Mouse (Mus musculus) liver, embryonic 11.5 days (tissue): ENCODE data around the gene Etl4. TPM values are rescaled to one million over a fixed set of nuclear protein-coding genes. Genes with fewer than 3 reads are reported as not detected.

Experiments used
- ATAC-seq: fragments of 200-750 bp; cut with Nextera tagmentation; replicated peaks from 2 replicates; pipeline ENCODE4 v1.8.0; 2017; ENCODE audit warnings: moderate number of reproducible peaks, mild to moderate bottlenecking, moderate TSS enrichment, moderate library complexity; ENCODE audit not compliant: low FRiP score
- DNase-seq: peaks from one replicate; pipeline ENCODE4 v3.0.0-alpha.2; 2017; ENCODE audit warnings: low spot score
- H3K27ac ChIP-seq: fragments of 300-500 bp; sonication (generic); 2 replicates; pipeline ENCODE4 v1.5.1; 2014; ENCODE audit warnings: mild to moderate bottlenecking, low read depth, low read length, control low read depth
- H3K27me3 ChIP-seq: fragments of 300-500 bp; sonication (generic); replicated peaks from 2 replicates; pipeline ENCODE4 v1.6.1; 2014; ENCODE audit warnings: low read length, mixed read lengths; ENCODE audit not compliant: control insufficient read depth, insufficient read depth
- H3K36me3 ChIP-seq: fragments of 300-500 bp; sonication (generic); 2 replicates; pipeline ENCODE4 v1.6.1; 2014; ENCODE audit warnings: mild to moderate bottlenecking, low read length, moderate library complexity, mixed read lengths; ENCODE audit not compliant: control insufficient read depth, insufficient read depth
- H3K4me1 ChIP-seq: fragments of 300-500 bp; sonication (generic); replicated peaks from 2 replicates; pipeline ENCODE4 v1.6.1; 2014; ENCODE audit warnings: low read length, mixed read lengths; ENCODE audit not compliant: control insufficient read depth, insufficient read depth
- H3K4me2 ChIP-seq: fragments of 300-500 bp; sonication (generic); 2 replicates; pipeline ENCODE4 v1.6.1; 2014; ENCODE audit warnings: mild to moderate bottlenecking, control low read depth, moderate library complexity
- H3K4me3 ChIP-seq: fragments of 300-500 bp; sonication (generic); 2 replicates; pipeline ENCODE4 v1.5.1; 2014; ENCODE audit warnings: low read depth, low read length, control low read depth
- H3K9ac ChIP-seq: fragments of 300-500 bp; sonication (generic); 2 replicates; pipeline ENCODE4 v1.6.1; 2014; ENCODE audit warnings: low read depth, low read length, control low read depth
- H3K9me3 ChIP-seq: fragments of 300-500 bp; sonication (generic); 2 replicates; pipeline ENCODE4 v1.6.1; 2016; ENCODE audit warnings: low read length, inconsistent platforms, mixed read lengths; ENCODE audit not compliant: control insufficient read depth
- WGBS: fragments of 180-500 bp; shearing (Covaris S2); extraction: QIAGEN DNeasy Blood & Tissue Kit; methylation state at CpG from one replicate; pipeline ENCODE4 v1.1.7; 2014; 5-methylcytosine and 5-hydroxymethylcytosine counted together
- polyA plus RNA-seq: library from polyadenylated mRNA; unstranded; fragments of >200 nt; fragmentation: Nextera tagmentation; extraction: Ambion mirVana; gene quantifications from 2 replicates; pipeline ENCODE4 v1.2.1, GENCODE M21; 2014

Gene Etl4
- polyA plus RNA-seq, 1 experiment from 2014 or later, result 17.9 TPM

GRCm38 (mm10) chr2:20496219-20496800 lies 586.7 kb downstream of the Etl4 start:
- no peak overlapping the region for H3K4me2 ChIP-seq
- H3K4me1 ChIP-seq, result no peaks in the 10 kb centered on the region
- H3K4me3 ChIP-seq, result no peak overlapping the region
- DNase-seq (no peak), ATAC-seq (no peak)
- H3K36me3 ChIP-seq, result no peaks in the 10 kb centered on the region
- H3K27me3 ChIP-seq, result no peaks in the 10 kb centered on the region
- H3K9ac ChIP-seq, result no peak overlapping the region
- 62% methylated on average over 8 of the region's 8 CpGs for WGBS
- no peak overlapping the region for H3K27ac ChIP-seq
- no peaks in the 10 kb centered on the region for H3K9me3 ChIP-seq

DNA sequence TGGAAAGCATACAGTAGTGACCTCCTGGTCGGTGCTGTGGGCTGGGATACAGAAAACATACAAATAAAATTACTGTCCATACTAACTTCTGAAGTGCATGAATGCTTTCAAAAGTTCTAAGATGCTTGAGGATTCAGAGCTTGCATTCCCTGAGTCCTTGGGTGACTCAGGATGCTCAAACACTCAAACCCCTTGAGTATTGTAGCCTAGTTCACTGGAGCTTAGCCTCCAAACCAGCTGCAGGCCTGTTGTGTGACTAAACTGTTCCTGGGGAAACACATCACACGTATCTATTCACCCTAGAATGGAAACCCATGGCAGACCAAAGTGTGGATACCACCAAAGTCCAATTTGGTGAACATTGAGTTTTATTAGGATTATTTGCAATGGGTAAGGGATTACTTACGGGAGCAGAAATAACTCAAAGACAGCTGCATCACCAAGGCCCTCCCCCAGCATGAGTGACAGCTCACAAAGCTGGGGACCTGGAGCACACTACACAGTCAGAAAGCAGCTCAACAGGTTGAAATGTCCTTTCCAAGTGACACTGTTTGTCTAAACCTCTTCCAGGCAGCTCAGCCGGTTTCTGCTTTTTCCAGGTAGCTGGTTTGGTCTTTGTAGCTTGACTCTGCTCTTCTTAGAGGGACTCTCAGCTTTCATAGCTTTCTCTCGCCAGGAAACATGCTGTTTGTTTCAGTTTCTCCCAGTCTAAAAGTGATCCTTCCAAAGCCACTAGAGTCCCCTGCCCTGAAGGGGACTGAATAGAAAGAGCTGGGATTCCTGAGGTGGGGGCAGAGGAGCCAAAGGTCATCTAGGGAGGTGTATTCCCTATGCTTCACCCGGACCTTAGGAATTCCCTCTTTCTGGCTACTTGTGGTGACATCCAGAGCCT lies 598.5 kb downstream of the Etl4 start:
- DNase-seq (no peak), ATAC-seq (no peak)
- no peaks in the 10 kb centered on the region for H3K9me3 ChIP-seq
- no peaks in the 10 kb centered on the region for H3K27me3 ChIP-seq
- H3K4me3 ChIP-seq, result no peak overlapping the region
- 57% methylated on average over 6 of the region's 6 CpGs for WGBS
- no peak overlapping the region for H3K4me2 ChIP-seq
- H3K4me1 ChIP-seq, result no peaks in the 10 kb centered on the region
- no peak overlapping the region for H3K27ac ChIP-seq
- no peak overlapping the region for H3K9ac ChIP-seq
- no peaks in the 10 kb centered on the region for H3K36me3 ChIP-seq

DNA sequence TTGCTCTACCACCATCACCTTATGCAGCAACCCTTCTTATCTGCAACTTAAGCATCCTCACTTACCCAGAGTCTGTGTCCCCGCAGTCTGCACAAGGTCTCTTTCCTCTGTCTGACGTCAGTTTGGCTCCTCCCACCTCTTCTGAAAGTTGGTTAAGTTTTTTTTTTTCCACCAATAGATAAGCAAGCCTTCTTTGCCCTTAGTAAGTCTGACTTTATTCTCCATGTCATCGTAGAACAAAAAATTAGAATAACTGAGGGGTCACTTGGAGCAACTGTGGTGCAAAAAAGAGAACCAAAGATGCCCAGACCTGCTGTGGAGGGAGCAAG lies 599.1 kb downstream of the Etl4 start:
- no peak overlapping the region for H3K4me2 ChIP-seq
- WGBS, result 54% methylated on average over 3 of the region's 3 CpGs
- H3K4me1 ChIP-seq, result no peaks in the 10 kb centered on the region
- no peak for DNase-seq
- no peak overlapping the region for H3K9ac ChIP-seq
- no peaks in the 10 kb centered on the region for H3K9me3 ChIP-seq
- no peaks in the 10 kb centered on the region for H3K36me3 ChIP-seq
- no peak overlapping the region for H3K27ac ChIP-seq
- no peak for ATAC-seq
- no peaks in the 10 kb centered on the region for H3K27me3 ChIP-seq
- no peak overlapping the region for H3K4me3 ChIP-seq

DNA sequence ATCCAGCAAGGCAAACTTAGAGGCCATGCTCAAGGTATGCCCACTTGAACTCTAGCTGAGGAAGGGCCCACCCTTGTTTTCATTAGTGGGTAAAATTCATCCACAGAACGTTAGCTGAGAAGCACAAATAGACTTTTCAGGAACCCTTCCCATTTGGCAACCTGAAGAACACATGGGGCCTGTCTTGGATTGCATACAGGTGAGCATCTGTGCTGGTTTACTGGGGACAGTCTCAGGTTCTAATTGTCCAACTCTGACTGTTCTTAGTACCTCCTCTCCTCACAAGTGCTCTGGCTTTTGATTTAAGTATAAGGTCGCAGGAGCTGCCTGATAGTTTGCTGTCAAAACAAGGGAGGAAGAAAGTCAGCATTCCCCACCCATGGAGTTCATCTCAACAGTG lies 600.5 kb downstream of the Etl4 start:
- no peaks in the 10 kb centered on the region for H3K36me3 ChIP-seq
- WGBS, result 69% methylated on average over 2 of the region's 2 CpGs
- no peak for DNase-seq
- ATAC-seq, result no peak
- no peaks in the 10 kb centered on the region for H3K9me3 ChIP-seq
- H3K27me3 ChIP-seq, result no peaks in the 10 kb centered on the region
- H3K9ac ChIP-seq, result no peak overlapping the region
- H3K4me3 ChIP-seq, result no peak overlapping the region
- no peak overlapping the region for H3K27ac ChIP-seq
- H3K4me1 ChIP-seq, result no peaks in the 10 kb centered on the region
- H3K4me2 ChIP-seq, result no peak overlapping the region

GRCm38 (mm10) chr2:20516270-20516865 lies 606.8 kb downstream of the Etl4 start:
- no peak overlapping the region for H3K4me2 ChIP-seq
- no peak overlapping the region for H3K27ac ChIP-seq
- ATAC-seq (no peak), DNase-seq (no peak)
- no peaks in the 10 kb centered on the region for H3K27me3 ChIP-seq
- no peak overlapping the region for H3K9ac ChIP-seq
- H3K9me3 ChIP-seq, result no peaks in the 10 kb centered on the region
- no peaks in the 10 kb centered on the region for H3K4me1 ChIP-seq
- no peaks in the 10 kb centered on the region for H3K36me3 ChIP-seq
- H3K4me3 ChIP-seq, result no peak overlapping the region
- WGBS, result 87% methylated on average over 8 of the region's 8 CpGs

DNA sequence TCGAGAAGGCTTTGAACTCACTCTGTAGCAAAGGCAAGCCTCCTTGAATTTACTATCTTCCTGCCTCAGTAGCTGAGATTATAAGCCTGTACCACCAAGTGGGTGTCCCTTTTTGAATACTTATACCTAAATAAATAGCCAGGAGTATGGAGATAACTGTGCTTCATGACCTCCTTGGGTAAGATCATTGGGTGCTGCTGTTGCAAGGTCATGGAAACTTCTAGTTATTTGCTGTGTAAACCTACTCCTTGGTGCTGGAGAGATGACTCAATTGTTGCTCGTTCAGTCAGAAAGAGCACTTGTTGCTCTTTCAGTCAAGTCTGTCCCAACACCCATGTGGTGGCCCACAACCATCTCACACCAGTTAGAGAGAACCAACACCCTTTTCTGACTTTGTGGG lies 608.3 kb downstream of the Etl4 start:
- 68% methylated on average over 2 of the region's 2 CpGs for WGBS
- H3K4me3 ChIP-seq, result no peak overlapping the region

DNA sequence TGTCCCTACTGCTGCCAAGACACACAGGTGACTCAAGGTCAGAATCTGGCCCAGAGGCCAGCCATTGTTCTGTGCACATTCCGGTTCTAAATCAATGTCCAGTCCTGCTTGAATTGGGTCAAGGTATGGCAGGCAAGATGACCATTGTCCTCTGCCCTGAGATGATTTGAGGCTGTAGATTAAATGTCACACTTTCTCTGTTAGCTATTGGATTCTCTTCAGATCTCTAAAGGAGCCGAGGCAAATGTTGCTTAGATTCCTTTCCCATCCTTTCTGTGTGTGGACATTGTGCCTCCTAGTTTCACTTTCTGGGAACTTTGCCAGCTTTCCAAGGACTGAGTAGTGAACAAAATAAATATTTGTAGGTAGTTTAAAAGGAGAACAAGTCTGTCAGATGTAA lies 608.9 kb downstream of the Etl4 start:
- DNase-seq (no peak), ATAC-seq (no peak)
- Histone ChIP-seq H3K36me3 (no peaks in the 10 kb centered on the region), H3K27ac (no peak overlapping the region), H3K4me1 (no peaks in the 10 kb centered on the region), H3K9me3 (no peaks in the 10 kb centered on the region), H3K27me3 (no peaks in the 10 kb centered on the region), H3K4me3 (no peak overlapping the region), H3K9ac (no peak overlapping the region), H3K4me2 (no peak overlapping the region)
- 59% methylated on average over 2 of the region's 2 CpGs for WGBS

More for the DNA sequence above, 608.3 kb downstream of the Etl4 start:
- Histone ChIP-seq H3K27me3 (no peaks in the 10 kb centered on the region), H3K27ac (no peak overlapping the region), H3K4me2 (no peak overlapping the region), H3K9ac (no peak overlapping the region), H3K36me3 (no peaks in the 10 kb centered on the region), H3K4me1 (no peaks in the 10 kb centered on the region), H3K9me3 (no peaks in the 10 kb centered on the region)
- ATAC-seq (no peak), DNase-seq (no peak)

DNA sequence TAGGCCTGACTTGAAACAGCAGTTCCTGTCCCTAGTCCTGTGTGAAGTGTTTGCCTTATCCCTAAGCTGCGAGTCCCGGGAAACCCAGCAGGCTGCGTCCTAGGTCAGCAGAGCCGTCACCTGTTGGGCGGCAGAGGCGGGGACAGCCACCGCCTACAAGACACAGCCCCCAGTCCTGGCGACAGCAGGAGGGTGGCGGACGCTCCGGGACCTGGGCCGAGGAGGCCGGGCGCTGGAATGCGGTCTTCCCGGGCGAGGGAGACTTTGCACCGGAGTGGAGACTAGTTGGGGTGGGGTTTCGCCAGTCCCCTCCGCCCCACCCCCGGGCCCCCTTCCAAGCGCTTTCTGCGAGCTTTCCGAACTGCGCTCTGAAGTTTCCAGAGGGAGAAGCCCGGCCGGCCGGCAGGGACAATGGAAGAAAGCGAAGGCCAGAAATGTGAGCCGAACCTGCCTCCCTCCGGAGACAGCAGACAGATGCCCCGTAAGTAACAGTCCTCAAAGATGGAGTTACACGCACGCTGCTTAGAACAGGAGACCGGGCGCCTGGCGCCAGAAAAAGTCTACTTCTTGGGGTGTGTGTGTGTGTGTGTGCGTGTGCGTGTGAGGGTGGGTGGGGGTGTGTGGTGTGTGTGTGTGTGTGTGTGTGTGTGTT lies 610.0 kb downstream of the Etl4 start:
- peak; percentile 64 for ATAC-seq
- H3K4me2 ChIP-seq, result peak overlapping the region; percentile 76
- H3K27ac ChIP-seq, result peak overlapping the region; percentile 66
- peak overlapping the region; percentile 58 for H3K9ac ChIP-seq
- H3K27me3 ChIP-seq, result no peaks in the 10 kb centered on the region
- no peaks in the 10 kb centered on the region for H3K9me3 ChIP-seq
- 1% methylated on average over 39 of the region's 39 CpGs for WGBS
- no peaks in the 10 kb centered on the region for H3K4me1 ChIP-seq
- DNase-seq, result peak; percentile 68
- H3K36me3 ChIP-seq, result no peaks in the 10 kb centered on the region
- peak overlapping the region; percentile 56 for H3K4me3 ChIP-seq
